Mouse (Mus musculus) stomach, postnatal 0 days (tissue): ENCODE measurements around the gene Slc35f5. TPM values are rescaled to one million over a fixed set of nuclear protein-coding genes. Genes with fewer than 3 reads are reported as not detected.

ENCODE experiments used
- ATAC-seq: fragments of 200-750 bp; cut with Nextera tagmentation; 2 replicates; pipeline ENCODE4 v1.8.0; 2017; ENCODE audit not compliant: low FRiP score, low TSS enrichment
- DNase-seq: peaks from one replicate; pipeline ENCODE4 v3.0.0-alpha.2; 2016; ENCODE audit warnings: low spot score
- H3K27ac ChIP-seq: fragments of 300-500 bp; sonication (generic); replicated peaks from 2 replicates; pipeline ENCODE4 v1.5.1; 2014; ENCODE audit warnings: mild to moderate bottlenecking, control low read depth
- H3K27me3 ChIP-seq: fragments of 300-500 bp; sonication (generic); 2 replicates; pipeline ENCODE4 v1.6.1; 2014; ENCODE audit warnings: low read length; ENCODE audit not compliant: control insufficient read depth, insufficient read depth
- H3K36me3 ChIP-seq: fragments of 300-500 bp; sonication (generic); 2 replicates; pipeline ENCODE4 v1.6.1; 2014; ENCODE audit warnings: low read length, mixed read lengths; ENCODE audit not compliant: control insufficient read depth, insufficient read depth
- H3K4me1 ChIP-seq: fragments of 300-500 bp; sonication (generic); replicated peaks from 2 replicates; pipeline ENCODE4 v1.6.1; 2014; ENCODE audit warnings: antibody characterized with exemption; ENCODE audit not compliant: control insufficient read depth, insufficient read depth
- H3K4me2 ChIP-seq: fragments of 300-500 bp; sonication (generic); replicated peaks from 2 replicates; pipeline ENCODE4 v1.6.1; 2014; ENCODE audit warnings: low read depth, mild to moderate bottlenecking, control low read depth, moderate library complexity
- H3K4me3 ChIP-seq: fragments of 300-500 bp; sonication (generic); 2 replicates; pipeline ENCODE4 v1.5.1; 2014; ENCODE audit warnings: low read depth, low read length, control low read depth
- H3K9ac ChIP-seq: fragments of 300-500 bp; sonication (generic); 2 replicates; pipeline ENCODE4 v1.6.1; 2014; ENCODE audit warnings: mild to moderate bottlenecking, low read length, control low read depth, mixed read lengths
- H3K9me3 ChIP-seq: fragments of 300-500 bp; sonication (generic); 2 replicates; pipeline ENCODE4 v1.6.1; 2016; ENCODE audit warnings: low read length; ENCODE audit not compliant: control insufficient read depth
- CTCF ChIP-seq: IDR thresholded peaks from 2 replicates; pipeline ENCODE4 v1.5.1; 2016; ENCODE audit warnings: antibody characterized with exemption, low read depth, mild to moderate bottlenecking, moderate library complexity
- EP300 ChIP-seq: optimal IDR thresholded peaks from 2 replicates; pipeline ENCODE3; 2016; ENCODE audit warnings: antibody characterized with exemption
- WGBS: fragments of 180-500 bp; shearing (Covaris S2); extraction: QIAGEN DNeasy Blood & Tissue Kit; methylation state at CpG from one replicate; pipeline ENCODE4 v1.1.7; 2014; 5-methylcytosine and 5-hydroxymethylcytosine counted together
- polyA plus RNA-seq: library from polyadenylated mRNA; unstranded; fragments of >200 nt; fragmentation: Nextera tagmentation; extraction: Ambion mirVana; gene quantifications from 2 replicates; pipeline ENCODE4 v1.2.1, GENCODE M21; 2015

Slc35f5 gene
- polyA plus RNA-seq, 1 experiment from 2014 or later: 66.4 TPM

DNA sequence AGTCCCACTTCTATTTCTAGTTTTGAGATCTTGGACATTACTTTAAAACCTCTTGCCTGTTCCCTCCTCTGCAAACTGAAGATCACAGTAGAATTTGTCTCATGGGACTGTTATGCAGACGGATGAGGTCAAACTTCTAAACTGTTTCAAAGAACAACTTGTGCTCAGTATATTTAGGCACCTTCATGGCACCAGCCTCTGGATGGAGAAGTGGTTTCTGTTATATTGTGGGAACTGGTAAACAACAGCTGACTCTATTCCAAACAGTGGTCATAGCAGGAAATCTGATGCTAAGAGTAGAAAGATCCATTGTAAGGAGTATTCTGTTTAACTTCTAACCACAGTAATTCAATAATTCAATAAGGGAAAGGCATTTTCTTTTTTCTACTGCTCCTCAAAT is 17.7 kb downstream of the Slc35f5 start:
- no peak overlapping the region for H3K4me3 ChIP-seq
- H3K9ac ChIP-seq: no peak overlapping the region
- no peak for ATAC-seq
- H3K36me3 ChIP-seq: peaks cover 20% of the 10 kb centered on the region
- H3K27me3 ChIP-seq: no peaks in the 10 kb centered on the region
- H3K4me2 ChIP-seq: no peak overlapping the region
- no peak for DNase-seq
- no peak overlapping the region for H3K27ac ChIP-seq
- no peaks in the 10 kb centered on the region for H3K9me3 ChIP-seq
- WGBS: 64% methylated on average over 1 of the region's 1 CpGs
- H3K4me1 ChIP-seq: no peaks in the 10 kb centered on the region
- no peak for TF ChIP-seq CTCF
- TF ChIP-seq EP300: no peak

DNA sequence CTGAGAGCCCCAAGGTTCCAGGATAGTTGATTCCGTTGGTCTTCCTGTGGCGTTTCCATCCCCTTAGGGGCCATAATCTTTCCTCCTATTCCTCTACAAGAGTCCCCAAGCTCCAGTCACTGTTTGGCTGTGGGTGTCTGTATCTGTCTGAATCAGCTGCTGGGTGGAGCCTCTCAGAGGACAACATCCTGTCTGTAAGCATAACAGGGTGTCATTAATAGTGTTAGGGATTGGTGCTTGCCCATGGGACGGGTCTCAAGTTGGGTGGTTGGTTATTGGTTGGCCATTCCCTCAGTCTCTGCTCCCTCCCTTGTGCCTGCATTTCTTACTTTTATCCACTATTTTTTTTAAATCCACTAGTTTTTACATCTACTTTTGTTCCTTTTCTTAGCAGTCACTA is 20.7 kb downstream of the Slc35f5 start:
- no peaks in the 10 kb centered on the region for H3K9me3 ChIP-seq
- no peak overlapping the region for H3K9ac ChIP-seq
- no peak overlapping the region for H3K27ac ChIP-seq
- no peak for DNase-seq
- 94% methylated on average over 3 of the region's 3 CpGs for WGBS
- no peak overlapping the region for H3K4me3 ChIP-seq
- no peaks in the 10 kb centered on the region for H3K4me1 ChIP-seq
- ATAC-seq: no peak
- no peak overlapping the region for H3K4me2 ChIP-seq
- H3K36me3 ChIP-seq: peaks cover 25% of the 10 kb centered on the region
- no peaks in the 10 kb centered on the region for H3K27me3 ChIP-seq
- TF ChIP-seq CTCF: no peak
- TF ChIP-seq EP300: no peak

DNA sequence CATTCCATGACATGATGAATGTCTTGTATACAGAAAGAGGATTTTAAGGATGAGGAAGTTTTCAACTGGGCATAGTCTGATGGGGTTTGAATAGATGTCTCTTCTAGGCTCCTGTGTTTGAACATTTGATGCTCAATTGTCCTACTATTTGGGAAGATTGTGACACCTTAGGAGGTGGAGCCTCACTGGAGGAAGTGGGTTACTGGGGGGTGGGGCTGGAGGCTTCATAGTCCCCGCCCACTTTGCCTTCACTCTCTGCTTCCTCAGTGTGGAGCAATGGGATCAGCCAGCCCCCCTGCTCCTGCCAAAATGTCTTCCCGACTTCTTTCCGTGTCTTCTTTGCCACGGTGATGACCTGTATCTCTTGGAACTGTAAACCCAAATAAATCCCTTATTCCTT is 43.2 kb downstream of the Slc35f5 start:
- WGBS: 72% methylated on average over 4 of the region's 4 CpGs
- no peaks in the 10 kb centered on the region for H3K9me3 ChIP-seq
- H3K9ac ChIP-seq: no peak overlapping the region
- no peak overlapping the region for H3K4me3 ChIP-seq
- TF ChIP-seq CTCF: no peak
- TF ChIP-seq EP300: no peak
- ATAC-seq (no peak), DNase-seq (no peak)
- H3K36me3 ChIP-seq: no peaks in the 10 kb centered on the region
- no peaks in the 10 kb centered on the region for H3K4me1 ChIP-seq
- no peak overlapping the region for H3K27ac ChIP-seq
- H3K4me2 ChIP-seq: no peak overlapping the region
- no peaks in the 10 kb centered on the region for H3K27me3 ChIP-seq

DNA sequence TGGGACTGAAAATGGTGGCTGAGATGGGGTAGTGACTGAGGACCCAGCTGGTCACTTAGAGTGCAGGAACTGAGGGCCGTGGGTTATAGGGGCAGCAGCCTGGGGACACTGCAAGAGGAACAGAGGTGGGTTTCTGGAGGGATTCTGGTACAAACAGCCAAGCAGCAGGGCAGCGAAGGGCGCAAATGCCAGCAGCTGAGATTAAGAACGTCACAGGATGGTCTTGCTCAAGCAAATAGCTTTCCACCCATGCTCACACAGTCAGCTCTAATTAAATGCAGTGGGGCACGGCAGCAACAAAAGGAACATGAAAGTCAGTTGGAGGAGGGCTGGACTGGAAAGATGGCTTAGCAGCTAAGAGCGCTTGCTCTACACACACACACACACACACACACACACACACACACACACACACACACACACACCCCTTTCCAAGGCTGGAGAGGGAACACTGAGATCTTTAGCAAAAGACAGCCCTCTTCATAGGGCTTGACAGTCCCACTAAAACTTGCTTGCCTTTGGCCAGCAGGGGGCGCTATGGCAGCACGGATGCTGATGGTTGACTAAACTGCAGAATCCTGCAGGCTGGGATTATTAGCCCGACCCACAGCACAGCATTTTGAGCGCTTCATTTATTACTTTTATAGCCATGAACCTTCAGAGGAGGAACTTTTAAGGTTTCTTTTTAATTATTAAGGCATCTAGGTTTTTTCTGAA is 46.9 kb downstream of the Slc35f5 start:
- ATAC-seq (peak; percentile 87), DNase-seq (peak; percentile 91)
- Histone ChIP-seq H3K27ac (no peak overlapping the region), H3K9ac (no peak overlapping the region), H3K4me3 (no peak overlapping the region), H3K36me3 (no peaks in the 10 kb centered on the region), H3K27me3 (no peaks in the 10 kb centered on the region), H3K4me1 (no peaks in the 10 kb centered on the region), H3K4me2 (no peak overlapping the region), H3K9me3 (no peaks in the 10 kb centered on the region)
- TF ChIP-seq EP300 (no peak), CTCF (peak; percentile 98)
- WGBS: 27% methylated on average over 10 of the region's 10 CpGs

DNA sequence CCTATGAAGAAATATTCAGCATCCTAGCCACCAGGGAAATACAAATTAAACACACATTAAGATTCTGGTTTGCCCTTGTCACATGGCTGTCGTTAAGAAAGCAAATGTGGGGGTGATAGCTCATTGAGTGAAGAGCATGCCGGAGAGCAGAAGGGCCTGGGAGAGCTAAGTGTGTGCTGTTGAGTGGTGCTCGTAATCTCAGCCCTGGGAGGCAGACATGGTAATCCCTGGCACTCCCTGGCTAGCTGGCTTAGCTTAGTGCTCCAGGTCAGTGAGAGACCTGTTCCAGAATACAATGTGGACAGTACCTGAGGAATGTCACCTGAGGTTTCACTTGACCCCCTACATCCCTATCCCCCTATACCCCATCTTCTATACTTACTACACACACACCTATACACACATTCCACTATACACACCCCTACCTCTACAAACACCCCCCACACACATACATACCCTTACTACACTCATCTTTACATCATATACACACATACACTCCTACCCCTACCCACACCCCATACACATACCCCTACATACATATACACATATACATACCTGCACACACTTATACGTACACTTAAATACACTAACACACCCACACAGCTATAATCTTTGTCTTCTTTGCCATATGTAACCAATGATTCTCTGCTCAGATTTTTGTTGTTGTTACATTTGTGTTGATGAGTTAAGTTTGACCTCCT is 64.1 kb downstream of the Slc35f5 start:
- DNase-seq (no peak), ATAC-seq (no peak)
- no peak overlapping the region for H3K4me2 ChIP-seq
- no peaks in the 10 kb centered on the region for H3K9me3 ChIP-seq
- no peak overlapping the region for H3K9ac ChIP-seq
- no peaks in the 10 kb centered on the region for H3K4me1 ChIP-seq
- H3K4me3 ChIP-seq: no peak overlapping the region
- 70% methylated on average over 4 of the region's 4 CpGs for WGBS
- TF ChIP-seq CTCF: no peak
- TF ChIP-seq EP300: no peak
- no peak overlapping the region for H3K27ac ChIP-seq
- no peaks in the 10 kb centered on the region for H3K36me3 ChIP-seq
- H3K27me3 ChIP-seq: no peaks in the 10 kb centered on the region
